Mouse (Mus musculus) limb, embryonic 12.5 days (tissue): ENCODE results near the gene Cbarp. TPM values are rescaled to one million over a fixed set of nuclear protein-coding genes. Genes with fewer than 3 reads are reported as not detected.
A peak's percentile ranks its signal among the peaks of the same experiment; 100 is the strongest.

Source experiments
- ATAC-seq: fragments of 200-750 bp; cut with Nextera tagmentation; 2 replicates; pipeline ENCODE4 v1.8.0; 2017; ENCODE audit warnings: low read depth, moderate TSS enrichment; ENCODE audit not compliant: insufficient number of reproducible peaks, insufficient read depth, low FRiP score, low TSS enrichment
- H3K27ac ChIP-seq: fragments of 300-500 bp; sonication (generic); 2 replicates; pipeline ENCODE4 v1.5.1; 2016; ENCODE audit warnings: mild to moderate bottlenecking, moderate library complexity
- H3K27me3 ChIP-seq: fragments of 300-500 bp; sonication (generic); 2 replicates; pipeline ENCODE4 v1.6.1; 2016; ENCODE audit warnings: mild to moderate bottlenecking, moderate library complexity
- H3K36me3 ChIP-seq: fragments of 300-500 bp; sonication (generic); 2 replicates; pipeline ENCODE4 v1.6.1; 2016; ENCODE audit warnings: mild to moderate bottlenecking, moderate library complexity
- H3K4me1 ChIP-seq: fragments of 300-500 bp; sonication (generic); replicated peaks from 2 replicates; pipeline ENCODE4 v1.6.1; 2016
- H3K4me2 ChIP-seq: fragments of 300-500 bp; sonication (generic); 2 replicates; pipeline ENCODE4 v1.6.1; 2016; ENCODE audit warnings: mild to moderate bottlenecking, moderate library complexity
- H3K4me3 ChIP-seq: fragments of 300-500 bp; sonication (generic); replicated peaks from 2 replicates; pipeline ENCODE4 v1.5.1; 2016; ENCODE audit warnings: mild to moderate bottlenecking
- H3K9ac ChIP-seq: fragments of 300-500 bp; sonication (generic); replicated peaks from 2 replicates; pipeline ENCODE4 v1.6.1; 2016; ENCODE audit warnings: mild to moderate bottlenecking, moderate library complexity
- H3K9me3 ChIP-seq: fragments of 300-500 bp; sonication (generic); 2 replicates; pipeline ENCODE4 v1.6.1; 2016; ENCODE audit warnings: mild to moderate bottlenecking, moderate library complexity
- WGBS: fragments of 180-500 bp; shearing (Covaris S2); methylation state at CpG from one replicate; pipeline ENCODE4 v1.1.7; 2016; 5-methylcytosine and 5-hydroxymethylcytosine counted together
- polyA plus RNA-seq: library from polyadenylated mRNA; unstranded; fragments of >200 nt; fragmentation: Nextera tagmentation; extraction: Ambion mirVana; gene quantifications from 2 replicates; pipeline ENCODE4 v1.2.1, GENCODE M21; 2016

Gene Cbarp
- polyA plus RNA-seq, 1 experiment from 2014 or later: 4.9 TPM

- H3K4me1 ChIP-seq: peaks cover 77% of the 10 kb centered on the region
Measured at GRCm38 (mm10) chr10:80155277-80155676, 14.6 kb upstream of the Cbarp start.

DNA sequence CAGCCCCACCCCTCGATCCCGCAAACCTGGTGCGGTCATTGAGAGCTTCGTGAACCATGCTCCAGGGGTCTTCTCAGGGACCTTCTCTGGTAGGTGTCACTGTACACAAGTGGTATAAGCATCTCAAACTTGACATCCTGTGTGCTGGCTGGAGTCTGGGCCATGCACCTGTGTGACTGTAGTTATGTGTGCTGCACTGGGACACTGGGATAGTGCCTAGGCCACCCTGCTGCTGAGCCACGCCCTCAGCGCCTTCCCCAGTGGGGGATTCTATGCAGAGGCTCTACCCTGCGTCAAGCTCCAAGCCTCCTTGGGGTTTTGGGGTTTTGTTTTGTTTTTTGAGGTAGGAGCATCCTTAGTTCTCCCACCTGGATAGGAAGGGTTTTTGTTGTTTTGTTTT lies 13.7 kb upstream of the Cbarp start:
- H3K9ac ChIP-seq: no peak overlapping the region; the same call in 1 of the 2 replicates
- H3K27ac ChIP-seq: peak overlapping the region; percentile 31; the same call in 1 of the 2 replicates

More at GRCm38 (mm10) chr10:80155277-80155676, 14.6 kb upstream of the Cbarp start:
- Histone ChIP-seq H3K4me2 (peak overlapping the region; percentile 24; the same call in 1 of the 2 replicates), H3K36me3 (peaks cover 74% of the 10 kb centered on the region), H3K27me3 (no peaks in the 10 kb centered on the region), H3K9ac (0 out of 2 replicates have a peak overlapping the region, but pooled peaks have one; percentile 47), H3K9me3 (no peaks in the 10 kb centered on the region), H3K4me3 (0 out of 2 replicates have a peak overlapping the region, but pooled peaks have one; percentile 5), H3K27ac (0 out of 2 replicates have a peak overlapping the region, but pooled peaks have one; percentile 88)
- WGBS: 50% methylated on average over 1 of the region's 1 CpGs
- no peak for ATAC-seq

DNA sequence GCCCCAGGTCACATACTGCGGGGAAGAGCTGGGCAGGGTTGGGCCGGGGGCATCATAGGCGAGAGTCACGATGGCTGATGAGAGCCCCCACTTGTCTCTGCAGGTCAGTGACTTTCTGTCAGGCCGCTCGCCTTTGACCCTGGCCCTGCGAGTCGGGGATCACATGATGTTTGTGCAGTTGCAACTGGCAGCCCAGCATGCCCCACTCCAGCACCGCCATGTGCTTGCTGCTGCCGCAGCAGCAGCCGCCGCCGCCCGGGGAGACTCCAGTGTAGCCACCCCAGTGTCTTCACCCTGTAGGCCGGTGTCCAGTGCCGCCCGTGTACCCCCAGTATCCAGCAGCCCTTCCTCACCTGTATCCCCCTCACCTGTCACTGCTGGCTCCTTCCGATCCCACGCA lies 13.1 kb upstream of the Cbarp start:
- ATAC-seq: no peak
- peaks cover 81% of the 10 kb centered on the region for H3K36me3 ChIP-seq
- H3K4me1 ChIP-seq: peaks cover 66% of the 10 kb centered on the region
- H3K9me3 ChIP-seq: no peaks in the 10 kb centered on the region
- 90% methylated on average over 19 of the region's 19 CpGs for WGBS
- peak overlapping the region; percentile 99 for H3K4me2 ChIP-seq
- H3K4me3 ChIP-seq: peak overlapping the region; percentile 97; the same call in 1 of the 2 replicates
- H3K27ac ChIP-seq: peak overlapping the region; percentile 99
- no peaks in the 10 kb centered on the region for H3K27me3 ChIP-seq
- peak overlapping the region; percentile 100 for H3K9ac ChIP-seq

More for the DNA sequence above, 13.7 kb upstream of the Cbarp start:
- no peak for ATAC-seq
- Histone ChIP-seq H3K27me3 (no peaks in the 10 kb centered on the region), H3K4me3 (0 out of 2 replicates have a peak overlapping the region, but pooled peaks have one; percentile 97), H3K4me2 (no peak overlapping the region), H3K9me3 (no peaks in the 10 kb centered on the region), H3K4me1 (peaks cover 73% of the 10 kb centered on the region), H3K36me3 (peaks cover 81% of the 10 kb centered on the region)
- 93% methylated on average over 7 of the region's 7 CpGs for WGBS

DNA sequence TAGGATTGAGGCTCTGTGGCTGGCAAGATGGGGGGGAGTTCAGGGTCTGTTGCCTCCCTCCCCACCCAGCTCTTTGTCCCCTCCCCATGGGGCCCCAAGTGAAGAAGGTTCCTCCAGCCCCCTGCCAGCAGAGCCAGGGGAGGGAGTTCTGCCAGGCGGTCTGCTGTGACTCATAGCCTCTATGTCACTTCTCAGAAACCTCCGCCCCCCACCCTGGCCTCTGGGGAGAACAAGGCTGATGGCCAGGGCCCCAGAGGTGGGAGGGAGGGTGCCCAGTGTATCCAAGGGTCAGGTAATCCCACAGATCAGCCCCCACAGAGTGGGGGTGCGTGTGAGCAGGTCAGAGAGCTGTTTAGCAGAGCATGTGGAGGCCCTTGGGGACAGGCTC lies 12.2 kb upstream of the Cbarp start:
- H3K9me3 ChIP-seq: no peaks in the 10 kb centered on the region
- ATAC-seq: no peak
- peak overlapping the region; percentile 97 for H3K4me3 ChIP-seq
- peaks cover 59% of the 10 kb centered on the region for H3K4me1 ChIP-seq
- H3K9ac ChIP-seq: peak overlapping the region; percentile 100
- H3K4me2 ChIP-seq: peak overlapping the region; percentile 99
- WGBS: 48% methylated on average over 3 of the region's 3 CpGs
- H3K36me3 ChIP-seq: peaks cover 81% of the 10 kb centered on the region
- H3K27ac ChIP-seq: peak overlapping the region; percentile 99
- H3K27me3 ChIP-seq: no peaks in the 10 kb centered on the region

- ATAC-seq: no peak
- Histone ChIP-seq H3K9me3 (no peaks in the 10 kb centered on the region), H3K27me3 (no peaks in the 10 kb centered on the region), H3K4me1 (peaks cover 60% of the 10 kb centered on the region), H3K4me2 (peak overlapping the region; percentile 99), H3K4me3 (peak overlapping the region; percentile 97), H3K27ac (peak overlapping the region; percentile 99), H3K9ac (peak overlapping the region; percentile 100), H3K36me3 (peaks cover 76% of the 10 kb centered on the region)
- 5% methylated on average over 15 of the region's 15 CpGs for WGBS
Measured at GRCm38 (mm10) chr10:80152071-80152872, 11.6 kb upstream of the Cbarp start.

GRCm38 (mm10) chr10:80151211-80152034 lies 10.8 kb upstream of the Cbarp start:
- peaks cover 71% of the 10 kb centered on the region for H3K36me3 ChIP-seq
- no peak for ATAC-seq
- H3K27ac ChIP-seq: peak overlapping the region; percentile 99
- H3K4me3 ChIP-seq: peak overlapping the region; percentile 97
- H3K9me3 ChIP-seq: no peaks in the 10 kb centered on the region
- WGBS: under 1% methylated on average over 25 of the region's 26 CpGs
- H3K4me2 ChIP-seq: peak overlapping the region; percentile 99
- H3K9ac ChIP-seq: peak overlapping the region; percentile 100
- peaks cover 58% of the 10 kb centered on the region for H3K4me1 ChIP-seq
- H3K27me3 ChIP-seq: no peaks in the 10 kb centered on the region

GRCm38 (mm10) chr10:80150226-80151210 lies 9.9 kb upstream of the Cbarp start:
- Histone ChIP-seq H3K9ac (peak overlapping the region; percentile 100), H3K27me3 (no peaks in the 10 kb centered on the region), H3K4me3 (peak overlapping the region; percentile 97), H3K27ac (peak overlapping the region; percentile 99), H3K9me3 (no peaks in the 10 kb centered on the region), H3K4me2 (peak overlapping the region; percentile 99), H3K36me3 (peaks cover 71% of the 10 kb centered on the region), H3K4me1 (peaks cover 59% of the 10 kb centered on the region)
- WGBS: under 1% methylated on average over 59 of the region's 71 CpGs
- no peak for ATAC-seq

DNA sequence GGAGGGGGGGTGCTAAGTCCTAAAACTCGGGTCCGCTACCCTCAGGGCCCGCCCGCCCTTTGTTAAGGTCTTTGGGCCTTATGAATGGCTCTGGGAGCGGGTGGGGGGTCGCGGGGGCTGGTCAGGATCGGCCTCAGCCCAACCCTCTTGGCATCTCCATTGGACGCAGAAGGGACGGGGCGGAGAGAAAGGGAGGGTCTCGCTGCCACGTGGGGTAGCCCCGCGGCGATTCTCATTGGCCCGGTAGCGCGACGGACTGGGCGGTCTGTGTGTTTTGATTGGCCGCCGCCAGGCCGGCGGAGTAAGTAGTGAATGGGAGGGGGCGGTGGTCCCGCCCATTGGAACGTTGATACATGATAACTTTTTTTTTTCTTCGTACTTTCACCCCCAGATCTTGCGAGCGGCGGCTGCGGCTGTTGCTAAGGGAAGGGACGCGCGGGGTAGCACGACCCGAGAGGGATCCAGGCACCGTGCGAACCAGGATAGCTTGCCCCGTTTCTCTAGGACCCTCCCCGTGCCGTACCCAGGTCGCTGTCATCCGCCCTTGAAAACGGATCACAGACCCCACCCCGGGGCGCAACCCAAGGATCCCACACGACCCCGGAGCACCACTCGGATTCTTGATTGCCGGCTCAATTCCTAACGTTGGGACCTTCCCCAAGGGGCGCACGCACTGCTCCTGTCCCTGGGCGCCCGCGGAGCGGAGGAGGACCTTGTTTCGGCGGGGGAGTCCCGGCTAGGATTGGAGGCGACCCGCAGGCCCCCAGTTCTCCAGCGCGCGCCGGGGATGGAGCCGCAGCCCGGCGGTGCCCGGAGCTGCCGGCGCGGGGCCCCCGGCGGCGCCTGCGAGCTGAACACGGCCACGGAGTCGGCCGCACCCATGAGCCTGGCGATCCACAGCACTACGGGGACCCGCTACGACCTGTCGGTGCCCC lies 8.9 kb upstream of the Cbarp start:
- Histone ChIP-seq H3K9me3 (no peaks in the 10 kb centered on the region), H3K4me1 (peaks cover 52% of the 10 kb centered on the region), H3K36me3 (peaks cover 71% of the 10 kb centered on the region), H3K27ac (peak overlapping the region; percentile 99), H3K9ac (peak overlapping the region; percentile 100), H3K27me3 (no peaks in the 10 kb centered on the region), H3K4me2 (peak overlapping the region; percentile 99), H3K4me3 (peak overlapping the region; percentile 97)
- peak; percentile 71 for ATAC-seq
- under 1% methylated on average over 79 of the region's 88 CpGs for WGBS

- Histone ChIP-seq H3K27me3 (no peaks in the 10 kb centered on the region), H3K27ac (peak overlapping the region; percentile 99), H3K4me2 (peak overlapping the region; percentile 59), H3K36me3 (peaks cover 71% of the 10 kb centered on the region), H3K9me3 (no peaks in the 10 kb centered on the region), H3K4me3 (peak overlapping the region; percentile 97), H3K4me1 (peaks cover 44% of the 10 kb centered on the region), H3K9ac (peak overlapping the region; percentile 90)
- ATAC-seq: peak; percentile 13
- under 1% methylated on average over 57 of the region's 57 CpGs for WGBS
Measured at GRCm38 (mm10) chr10:80148610-80149290, 8.1 kb upstream of the Cbarp start.
